Mouse (Mus musculus) spleen, adult 2 months (tissue): Measurements from ENCODE around the gene Tcf3.

Experiments
- CTCF ChIP-seq: fragments of 200-500 bp; IDR thresholded peaks from 2 replicates; pipeline ENCODE4 v1.5.1; 2011; ENCODE audit warnings: mild to moderate bottlenecking, inconsistent platforms; ENCODE audit not compliant: insufficient read depth, insufficient read length, insufficient replicate concordance; ENCODE audit errors: extremely low read depth
- POLR2A ChIP-seq: fragments of 200-500 bp; IDR thresholded peaks from 2 replicates; pipeline ENCODE4 v1.6.1; 2011; ENCODE audit warnings: low read depth, low read length, inconsistent platforms

- TF ChIP-seq CTCF, result no peak
- no peak for TF ChIP-seq POLR2A
Observed at GRCm38 (mm10) chr10:80430375-80430980, 3.0 kb downstream of the Tcf3 start.
